Mouse (Mus musculus) ovary, postnatal 10 days (tissue): ENCODE results near the gene Lsm2.
"Not testable (repeated sequence)": the region's sequence is repeated elsewhere in the genome, so short reads cannot be mapped to it uniquely, and the experiment has no call there.

Source experiments
- DNase-seq: peaks from one replicate; pipeline ENCODE4 v3.0.0; 2022; ENCODE audit warnings: low spot score

Gene Lsm2

GRCm38 (mm10) chr17:34994751-34995150 is 13.1 kb downstream of the Lsm2 start:
- DNase-seq: no peak

GRCm38 (mm10) chr17:34995192-34995591 is 13.5 kb downstream of the Lsm2 start:
- not testable (repeated sequence) for DNase-seq

- not testable (repeated sequence) for DNase-seq
Observed at GRCm38 (mm10) chr17:34995927-34996326, 14.3 kb downstream of the Lsm2 start.

DNA sequence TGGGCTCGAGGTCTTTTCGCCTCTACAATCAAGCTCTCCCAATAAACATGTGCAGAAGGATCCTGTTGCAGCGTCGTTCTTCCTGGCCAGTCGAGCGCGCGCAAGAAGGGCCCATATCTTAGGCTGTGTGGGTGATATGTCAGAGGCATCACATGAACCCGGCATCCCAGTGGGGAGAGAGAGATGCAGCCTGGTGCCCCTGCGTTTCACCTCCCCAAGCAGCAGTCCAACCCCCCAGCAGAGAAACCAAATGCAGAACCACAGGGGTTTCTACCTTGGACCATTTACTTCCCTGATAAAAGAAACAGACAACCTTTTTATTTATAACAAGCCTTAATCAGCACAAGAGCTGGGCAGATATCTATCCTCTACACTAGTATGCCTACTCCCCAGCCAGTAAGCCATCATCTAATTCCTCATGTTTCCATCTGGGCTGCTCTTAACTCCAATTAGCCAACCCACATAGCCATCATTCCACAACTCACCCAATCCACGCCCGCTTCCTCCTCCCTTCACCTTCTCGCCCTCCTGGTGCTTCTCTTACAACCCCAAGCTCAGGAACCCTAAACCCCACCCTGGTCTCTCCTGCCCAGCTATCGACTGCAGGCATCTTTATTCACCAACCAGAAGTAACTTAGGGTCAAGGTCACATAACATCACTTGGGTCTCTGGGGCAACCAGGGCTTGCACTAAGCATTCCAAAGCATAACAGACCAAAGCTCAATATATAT is 14.9 kb downstream of the Lsm2 start:
- no peak for DNase-seq

DNA sequence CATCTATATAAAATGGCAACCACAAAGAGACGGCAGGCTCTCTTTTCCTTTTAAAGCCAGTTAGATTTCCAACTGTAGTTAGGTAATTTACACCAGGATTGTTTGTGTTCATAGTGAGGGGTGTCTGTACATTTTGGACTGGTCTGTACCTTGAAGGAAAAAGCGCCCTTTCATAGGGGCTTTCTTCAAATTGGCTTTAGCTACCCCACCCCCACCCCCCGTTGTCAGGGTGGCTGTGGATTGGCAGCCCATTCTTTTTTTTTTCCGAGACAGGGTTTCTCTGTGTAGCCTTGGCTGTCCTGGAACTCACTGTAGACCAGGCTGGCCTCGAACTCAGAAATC is 15.5 kb downstream of the Lsm2 start:
- DNase-seq: no peak

GRCm38 (mm10) chr17:34998526-34999430 is 17.1 kb downstream of the Lsm2 start:
- DNase-seq: no peak

- not testable (repeated sequence) for DNase-seq
Observed at GRCm38 (mm10) chr17:34999871-35000716, 18.4 kb downstream of the Lsm2 start.

- DNase-seq: peak; percentile 89
Observed at GRCm38 (mm10) chr17:35000717-35001451, 19.2 kb downstream of the Lsm2 start, which contains the start of gene Vars. Vars (plus strand) TSS chr17:35000987.

DNA sequence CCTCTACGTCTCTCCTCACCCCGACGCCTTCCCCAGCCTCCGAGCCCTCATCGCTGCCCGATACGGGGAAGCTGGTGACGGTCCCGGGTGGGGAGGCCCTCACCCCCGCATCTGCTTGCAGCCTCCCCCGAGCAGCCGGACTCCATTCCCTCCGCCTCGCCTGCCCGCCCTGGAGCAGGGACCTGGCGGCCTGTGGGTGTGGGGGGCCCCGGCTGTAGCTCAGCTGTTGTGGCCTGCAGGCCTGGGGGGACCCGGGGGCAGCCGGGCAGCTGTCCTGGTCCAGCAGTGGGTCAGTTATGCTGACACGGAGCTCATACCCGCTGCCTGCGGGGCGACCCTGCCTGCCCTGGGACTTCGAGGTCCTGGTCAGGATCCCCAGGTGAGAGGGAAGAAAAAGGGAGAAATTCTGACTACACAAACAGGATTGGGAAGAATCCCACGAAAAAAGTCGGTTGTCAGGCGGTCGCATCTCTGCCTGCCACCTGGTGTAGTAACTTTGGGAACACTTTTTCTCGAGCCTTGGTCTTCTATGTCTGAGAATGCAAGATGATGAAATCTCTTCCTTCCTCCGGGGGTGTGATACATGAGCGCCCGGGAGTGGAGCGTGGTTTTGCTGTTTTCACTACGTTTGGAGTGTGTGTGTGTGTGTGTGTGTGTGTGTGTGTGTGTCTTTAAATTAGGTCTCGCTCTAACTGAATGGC is 19.9 kb downstream of the Lsm2 start:
- no peak for DNase-seq

GRCm38 (mm10) chr17:35002153-35002865 is 20.6 kb downstream of the Lsm2 start:
- no peak for DNase-seq

GRCm38 (mm10) chr17:35003022-35003838 is 21.6 kb downstream of the Lsm2 start:
- DNase-seq: no peak

GRCm38 (mm10) chr17:35004075-35004717 is 22.5 kb downstream of the Lsm2 start:
- DNase-seq: no peak

GRCm38 (mm10) chr17:35005158-35005557 is 23.5 kb downstream of the Lsm2 start:
- DNase-seq: no peak

- not testable (repeated sequence) for DNase-seq
Observed at GRCm38 (mm10) chr17:35005902-35006301, 24.2 kb downstream of the Lsm2 start.

- no peak for DNase-seq
Observed at GRCm38 (mm10) chr17:35007387-35007991, 25.8 kb downstream of the Lsm2 start.

DNA sequence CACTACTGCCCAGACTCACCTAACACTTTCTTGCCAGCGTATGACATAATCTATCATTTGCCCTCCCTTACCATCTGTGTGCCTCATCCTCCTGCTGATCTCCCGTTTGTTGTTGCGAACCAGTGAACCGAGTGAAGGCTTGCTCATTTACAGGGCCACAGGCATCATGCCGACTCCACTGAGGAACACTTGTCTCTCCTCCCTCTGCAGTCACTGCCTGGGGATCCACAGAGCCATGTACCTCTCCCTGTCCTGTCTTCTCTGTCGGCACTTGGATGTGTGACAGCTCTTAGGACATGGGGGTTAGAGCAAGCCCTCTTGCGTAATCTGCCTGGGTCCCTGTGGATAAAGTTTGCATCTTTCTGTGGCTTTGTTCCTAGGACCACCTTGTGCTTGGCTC is 27.9 kb downstream of the Lsm2 start:
- DNase-seq: no peak

GRCm38 (mm10) chr17:35011440-35011839 is 29.8 kb downstream of the Lsm2 start:
- DNase-seq: no peak

GRCm38 (mm10) chr17:35012430-35012829 is 30.8 kb downstream of the Lsm2 start:
- DNase-seq: no peak
